Mouse (Mus musculus): ENCODE measurements around the gene Llgl2.
A peak's percentile ranks its signal among the peaks of the same experiment; 100 is the strongest.

DNA sequence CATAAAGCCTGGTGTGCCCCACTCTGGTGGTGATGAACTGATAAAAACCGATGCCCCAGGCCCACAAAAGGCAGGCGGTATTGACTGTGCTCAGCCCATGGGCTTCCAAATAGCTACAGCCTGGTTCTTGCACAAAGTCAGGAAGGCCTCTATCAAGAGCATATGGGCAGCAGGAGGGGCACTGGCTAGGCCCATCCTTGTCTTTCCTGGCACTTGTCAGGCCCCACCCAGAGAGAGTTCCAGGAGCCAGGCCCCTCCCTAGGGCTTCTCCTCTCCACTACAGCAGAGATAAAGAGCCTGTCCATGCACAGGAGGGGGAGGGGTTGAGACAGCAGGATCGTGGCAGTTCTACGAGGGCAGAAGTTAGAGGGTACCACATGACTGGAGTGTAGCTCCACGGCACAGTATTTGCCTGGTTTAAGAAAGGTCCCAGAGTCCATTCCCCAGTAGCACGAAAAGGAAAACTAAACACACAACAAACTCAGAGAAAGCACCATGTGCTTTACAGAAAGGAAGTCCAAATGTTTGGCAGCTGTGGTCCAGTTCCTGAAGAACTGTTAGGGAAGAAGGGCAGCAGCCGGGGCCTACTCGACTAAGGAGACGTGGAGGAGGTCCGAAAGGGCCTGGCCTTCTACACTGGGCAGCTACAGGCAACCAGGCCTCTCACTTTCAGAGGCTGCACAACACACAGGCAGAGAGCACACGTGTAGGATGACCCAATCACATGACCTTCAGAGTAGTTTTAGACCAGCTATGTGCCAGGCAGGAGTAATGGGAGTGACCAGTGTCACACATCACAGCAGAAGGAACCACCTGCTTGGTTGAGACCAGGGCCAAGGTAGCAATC is 79.8 kb downstream of the Llgl2 start:
- no peak for TF ChIP-seq CTCF (IDR thresholded peaks at IDR 0.05)
- peak; percentile 29; the same call in 1 of the 2 replicates for TF ChIP-seq POLR2A (IDR thresholded peaks at IDR 0.05; ENCODE audit: insufficient read depth, low read depth, low read length)
